Mouse (Mus musculus) layer of hippocampus, adult 9-10 months (tissue): ENCODE measurements around the gene Gm20388.
A peak's percentile ranks its signal among the peaks of the same experiment; 100 is the strongest.

ENCODE experiments used
- DNase-seq: peaks from one replicate; pipeline ENCODE4 v3.0.0; 2022; ENCODE audit warnings: low spot score

The Gm20388 gene

DNA sequence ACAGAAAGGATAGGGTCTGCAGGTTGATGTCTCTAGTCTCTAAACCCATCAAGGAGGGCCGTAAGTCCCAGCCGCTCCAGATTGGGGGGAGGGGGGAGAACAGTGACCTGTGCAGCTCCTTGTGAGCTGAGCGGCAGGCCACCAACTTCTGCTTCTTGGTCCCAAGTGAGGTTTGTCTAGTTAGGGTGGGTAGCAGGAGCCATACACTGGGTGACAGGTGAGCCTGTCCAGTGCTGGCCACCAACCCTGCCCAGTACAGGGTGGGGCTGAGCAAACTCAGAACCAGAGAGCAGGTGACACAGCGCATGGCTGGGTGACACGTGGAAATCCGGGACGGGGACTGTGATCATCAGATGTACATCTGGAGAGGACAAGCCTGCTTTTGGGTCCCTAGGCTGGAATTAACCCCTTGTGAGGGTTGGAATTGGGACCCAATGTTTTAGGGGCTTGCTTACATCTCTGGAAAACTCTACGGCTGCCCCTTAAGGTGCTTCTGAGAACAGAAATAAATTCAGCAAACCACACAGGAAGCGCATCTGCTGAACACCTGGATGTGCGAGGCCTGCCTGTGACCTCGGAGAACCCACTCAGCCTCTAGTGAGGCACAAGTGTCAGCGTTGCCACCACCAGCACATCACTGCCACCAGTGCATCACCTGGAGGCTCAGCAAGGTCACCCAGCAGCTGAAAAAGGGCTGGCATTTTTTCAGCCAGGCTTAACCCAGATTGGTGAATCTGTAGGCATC is 2791.0 kb downstream of the Gm20388 start:
- DNase-seq, result no peak

DNA sequence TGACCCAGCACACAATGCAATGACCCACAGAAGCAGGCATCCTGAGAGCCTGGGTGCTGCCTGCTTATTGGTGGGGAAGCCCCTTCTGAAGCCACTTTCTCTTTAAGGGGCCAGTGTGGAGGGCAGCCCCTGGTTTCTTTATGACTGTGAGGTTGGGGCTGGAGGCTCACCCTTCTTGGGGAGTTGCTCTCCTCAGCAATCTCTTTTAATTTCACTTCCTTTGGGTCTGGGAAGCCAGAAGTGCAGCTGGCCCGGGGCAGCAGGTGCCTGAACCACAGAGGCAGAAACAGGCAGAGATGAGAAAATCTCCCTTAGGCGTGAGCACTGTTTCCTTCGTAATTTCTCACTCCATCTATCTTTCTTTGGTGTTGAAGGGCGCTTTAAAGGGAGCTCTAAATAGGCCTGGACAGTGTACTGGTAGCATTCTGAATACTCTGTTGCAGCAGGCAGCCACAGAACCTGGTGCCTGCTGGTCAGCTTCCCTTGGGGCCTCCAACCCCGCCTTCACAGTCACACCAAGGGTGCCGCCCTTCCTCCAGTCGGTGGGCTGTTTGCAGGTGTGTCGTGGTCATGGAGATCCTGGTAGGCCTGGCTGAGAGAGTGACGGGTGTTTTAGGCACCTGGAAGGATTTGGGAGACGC is 2791.8 kb downstream of the Gm20388 start:
- no peak for DNase-seq

DNA sequence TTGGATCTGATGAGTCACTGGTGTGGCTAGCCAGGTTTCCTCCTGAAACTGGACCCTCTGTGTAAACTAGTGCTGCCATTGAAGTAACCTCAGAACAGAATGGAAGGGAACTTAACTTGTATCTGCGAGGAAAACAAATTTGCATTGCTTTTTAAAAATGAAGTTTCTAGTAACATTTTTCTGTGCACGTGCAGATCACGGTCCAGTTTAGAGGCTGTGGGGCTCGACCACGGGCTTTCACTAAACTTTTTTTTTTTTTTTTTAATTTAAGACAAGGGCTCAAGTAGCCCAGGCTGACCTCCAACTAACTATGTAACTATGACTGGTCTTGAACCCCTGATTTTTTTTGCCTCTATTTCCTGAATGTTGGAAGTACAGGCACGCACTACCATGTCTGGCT is 2792.3 kb downstream of the Gm20388 start:
- DNase-seq, result no peak

DNA sequence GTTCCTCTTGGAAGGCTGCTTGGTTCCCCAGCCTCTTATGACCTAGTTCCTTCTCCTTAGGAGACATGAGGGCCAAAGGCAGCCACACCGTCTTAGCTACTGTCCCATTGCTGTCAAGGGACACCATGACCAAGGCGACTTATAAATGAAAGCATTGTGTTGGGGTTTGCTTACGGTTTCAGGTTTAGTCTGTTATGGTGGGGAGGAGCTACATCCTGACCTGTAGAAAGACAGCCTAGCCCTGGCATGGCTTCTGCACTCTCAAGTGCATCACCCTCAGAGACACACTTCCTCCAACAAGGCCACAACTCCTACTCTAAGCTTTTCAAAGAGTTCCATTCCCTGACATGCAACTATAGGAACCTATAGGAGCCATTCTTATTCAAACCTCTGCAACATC is 2794.0 kb downstream of the Gm20388 start:
- no peak for DNase-seq

DNA sequence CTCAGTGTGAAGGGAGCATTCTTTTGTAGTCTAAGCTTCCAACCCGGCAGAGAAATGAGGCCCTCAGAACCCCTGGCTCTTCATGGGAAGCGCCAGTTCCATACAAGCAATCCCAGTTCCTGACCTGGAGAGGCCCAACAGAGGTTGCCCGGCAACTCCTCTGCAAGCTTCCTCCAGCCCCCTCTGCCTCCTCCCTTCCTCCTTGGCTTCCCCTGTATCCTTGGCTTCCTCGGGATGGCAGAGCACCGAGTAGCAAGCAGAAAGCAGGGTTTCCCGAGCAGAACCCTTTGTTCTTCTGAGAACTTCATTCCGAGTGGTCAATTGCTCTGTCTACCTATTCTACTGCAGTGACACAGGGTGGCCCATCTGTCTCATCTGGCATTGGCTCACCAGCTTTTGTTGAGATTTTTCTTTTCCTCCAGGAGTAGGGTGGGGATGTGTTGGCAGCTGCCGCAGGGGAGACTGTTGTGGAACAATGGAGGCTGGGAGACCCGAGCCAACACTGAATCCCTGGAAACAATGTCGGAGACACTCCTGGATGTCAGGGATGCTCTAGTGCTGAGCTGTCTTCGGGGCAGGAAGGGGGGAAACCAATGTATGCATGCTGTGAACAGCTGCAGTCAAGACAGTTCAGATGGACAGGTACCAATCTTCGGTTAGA is 2795.4 kb downstream of the Gm20388 start:
- no peak for DNase-seq

DNA sequence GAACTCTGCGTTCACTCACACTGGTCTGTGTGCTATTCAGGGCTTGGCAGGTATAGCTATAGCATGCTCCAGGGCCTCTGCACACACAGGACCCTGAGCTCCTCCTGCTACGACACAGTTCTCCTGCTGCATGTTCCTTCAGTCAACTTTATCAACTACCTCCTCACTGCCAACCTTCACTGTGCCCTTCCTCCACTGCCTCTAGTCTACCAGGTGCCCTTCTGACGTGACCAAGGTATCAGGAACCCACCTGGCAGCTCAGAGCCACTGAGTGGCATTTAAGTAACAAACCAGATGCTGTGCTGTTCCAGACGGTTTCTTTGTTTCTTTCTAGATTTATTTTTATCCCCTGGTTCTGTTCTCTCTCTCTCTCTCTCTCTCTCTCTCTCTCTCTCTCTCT is 2796.5 kb downstream of the Gm20388 start:
- no peak for DNase-seq

DNA sequence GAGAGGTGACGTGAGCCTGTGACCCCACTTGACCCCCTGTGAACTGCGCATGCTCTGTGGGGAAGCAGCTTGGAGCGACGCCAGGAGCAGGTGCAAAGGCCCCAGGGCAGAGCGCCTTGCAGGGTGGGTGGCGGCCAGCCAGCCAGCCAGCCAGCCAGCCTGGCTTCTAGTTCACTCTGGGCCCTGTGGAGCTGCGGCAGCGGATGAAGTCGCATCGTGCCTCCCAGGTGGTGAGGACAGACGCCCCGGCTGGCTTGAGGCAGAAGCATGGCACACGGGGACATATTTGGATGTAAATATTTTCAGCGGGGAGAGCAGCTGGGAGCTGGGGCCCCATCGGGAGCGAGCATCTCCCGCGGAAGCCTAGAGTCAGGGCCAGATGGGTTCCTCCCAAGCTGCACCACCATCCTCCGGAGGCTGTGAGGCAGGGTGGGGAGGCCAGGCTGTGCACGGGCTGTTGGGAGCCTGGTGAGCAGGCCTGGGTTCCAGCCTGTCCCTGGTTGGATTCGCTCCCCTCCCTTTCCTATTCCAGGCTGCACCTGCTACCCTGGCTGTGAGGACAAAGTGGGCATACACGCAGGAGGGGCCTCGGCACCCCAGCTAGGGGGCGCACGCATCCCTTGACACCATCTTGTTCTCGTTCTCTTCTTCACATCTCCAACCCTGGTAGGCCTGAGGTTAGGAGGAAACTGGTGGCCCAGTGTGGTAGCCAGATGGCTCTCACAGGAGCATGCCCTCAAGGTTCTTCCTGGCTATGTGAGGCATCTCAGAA is 2798.9 kb downstream of the Gm20388 start:
- DNase-seq, result peak; percentile 41

DNA sequence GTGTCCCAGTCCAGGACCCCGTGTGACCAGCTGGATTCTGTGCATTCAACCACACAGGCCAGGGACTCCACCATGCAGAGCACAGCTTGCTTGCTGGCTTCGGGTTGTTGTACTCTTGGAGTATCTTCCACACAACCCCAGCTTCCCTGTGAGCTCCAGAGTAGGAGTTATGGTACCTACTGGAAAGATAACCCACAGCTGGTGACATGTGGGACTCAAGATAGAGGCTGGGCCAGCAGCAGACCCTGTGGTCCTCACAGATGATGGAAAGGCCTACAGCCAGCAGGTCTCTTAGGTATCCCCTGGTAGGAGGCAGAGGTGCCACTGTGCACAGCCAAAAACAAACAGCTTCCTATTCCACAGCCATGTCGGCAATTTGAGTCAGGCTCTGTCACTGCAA is 2800.8 kb downstream of the Gm20388 start:
- no peak for DNase-seq

DNA sequence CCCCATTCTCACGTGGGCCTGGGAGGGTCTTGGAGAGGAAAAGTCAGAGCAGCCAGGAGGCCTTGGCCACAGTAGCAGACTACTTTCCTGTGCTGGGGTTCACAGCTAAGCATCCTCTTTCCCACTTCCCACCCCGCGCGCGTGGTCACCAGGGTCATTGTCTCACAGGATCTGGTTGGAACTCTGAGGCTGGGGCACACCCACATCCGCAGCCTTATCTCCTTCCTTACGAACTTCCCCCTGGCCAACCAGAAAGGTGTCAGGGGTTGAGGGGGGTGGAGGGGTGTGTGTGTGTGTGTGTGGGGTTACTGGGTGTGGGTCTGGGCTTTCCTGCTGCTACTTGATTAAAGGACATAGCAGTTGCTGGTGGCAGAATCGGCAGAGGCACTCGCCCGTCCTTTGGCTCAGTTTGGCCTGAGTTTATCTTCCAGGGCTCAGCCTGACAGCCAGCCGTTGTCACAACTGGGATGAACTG is 2801.3 kb downstream of the Gm20388 start:
- no peak for DNase-seq

DNA sequence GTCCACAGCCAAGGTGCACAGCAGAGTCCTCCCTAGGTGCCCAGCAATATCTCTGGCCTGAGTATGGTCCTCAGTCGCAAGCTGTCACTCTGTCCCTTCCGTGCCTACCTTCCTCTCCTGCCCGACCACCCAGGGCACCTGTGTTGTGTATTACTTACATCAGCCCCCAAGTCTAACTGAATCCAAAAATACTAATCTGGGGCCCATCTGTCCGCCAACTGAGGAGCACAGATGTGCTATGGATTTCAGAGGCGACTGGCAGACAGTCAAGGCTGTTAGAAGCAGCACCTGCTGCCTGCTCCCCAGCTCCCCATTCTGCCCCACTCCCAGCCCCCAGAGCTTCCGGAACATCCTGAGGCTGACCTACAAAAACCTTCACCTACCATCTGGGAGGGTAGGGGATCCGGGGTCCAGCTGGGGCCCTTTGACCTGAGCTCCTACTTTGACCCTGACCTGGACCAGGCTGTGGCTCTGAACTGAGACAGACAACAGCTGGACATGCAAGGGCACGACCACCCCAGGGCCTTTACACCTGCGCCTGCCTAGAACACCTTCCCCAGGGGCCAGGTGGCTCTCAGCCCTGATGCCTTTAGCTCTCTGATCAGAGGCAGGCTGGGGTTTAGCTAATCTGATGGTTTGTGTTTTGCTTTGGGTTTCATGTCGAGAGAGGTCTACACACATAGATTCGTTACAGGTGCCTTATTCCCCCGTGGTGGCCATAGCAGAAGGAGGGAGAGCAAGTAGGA is 2801.9 kb downstream of the Gm20388 start:
- no peak for DNase-seq

DNA sequence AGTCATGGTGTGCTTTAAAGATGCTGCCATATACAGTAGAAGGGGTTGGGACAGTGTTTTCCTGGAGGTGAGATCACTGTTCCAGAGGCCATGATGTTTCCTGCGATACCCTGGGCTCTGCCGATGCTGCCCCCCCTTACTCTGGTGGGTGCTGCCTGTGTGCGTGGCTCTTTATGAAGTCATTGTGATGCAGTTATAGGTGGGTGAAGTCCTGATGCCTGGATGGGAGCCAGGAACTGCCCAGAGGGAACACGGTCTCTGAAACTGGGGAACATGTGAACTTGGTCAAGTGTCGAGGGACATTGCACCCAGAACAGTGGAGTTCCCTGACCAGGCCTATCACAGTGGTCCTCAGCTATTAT is 2802.5 kb downstream of the Gm20388 start:
- no peak for DNase-seq

DNA sequence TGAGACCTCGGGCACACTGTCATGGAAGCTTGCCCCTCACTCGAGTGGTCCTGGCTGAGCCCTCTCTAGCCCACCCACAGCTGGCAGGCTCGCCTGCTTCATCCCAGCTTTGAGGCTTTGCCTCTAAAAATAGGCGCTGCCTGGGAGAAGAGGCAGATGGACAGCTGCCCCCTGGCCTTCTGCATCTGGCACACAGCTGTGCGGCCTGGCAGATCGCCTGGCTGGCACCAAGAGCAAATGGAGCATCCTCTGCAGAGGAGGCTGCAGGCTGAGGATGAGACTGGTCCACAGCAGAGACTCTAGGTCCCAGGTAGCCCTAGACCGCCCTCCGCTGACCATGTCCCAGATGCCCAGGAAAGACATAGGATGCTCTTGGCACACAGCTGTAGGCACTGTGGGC is 2805.9 kb downstream of the Gm20388 start:
- DNase-seq, result no peak

DNA sequence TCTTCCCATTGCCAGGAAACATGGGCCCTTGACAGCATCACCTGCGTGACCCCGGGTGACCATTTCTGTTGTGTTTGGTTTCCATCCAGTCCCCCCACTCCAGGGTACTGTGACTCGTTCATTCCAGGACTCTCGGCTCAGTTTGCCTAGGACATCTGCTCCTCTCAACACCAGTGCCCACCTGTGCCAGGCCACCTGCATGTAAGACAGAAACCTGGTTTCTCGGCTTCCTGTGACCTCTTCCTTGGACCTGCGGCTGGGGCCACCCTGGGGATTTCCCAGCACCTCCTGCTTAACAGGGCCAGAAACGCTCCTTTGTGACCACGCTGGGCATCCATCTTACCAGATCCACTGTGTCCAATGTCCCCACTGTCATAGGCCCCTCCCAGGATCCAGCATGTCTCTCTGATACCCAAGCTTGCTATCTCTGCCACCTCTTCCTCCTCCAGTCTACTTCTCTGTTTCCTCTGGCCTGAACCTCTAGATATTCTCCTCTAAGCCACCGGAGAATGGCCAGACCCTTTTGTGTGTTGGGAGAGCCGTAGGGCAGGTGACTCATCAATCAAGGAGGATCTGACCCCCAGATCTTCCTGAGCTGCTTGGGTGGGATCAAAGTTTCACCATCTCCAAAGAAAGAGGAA is 2807.3 kb downstream of the Gm20388 start:
- DNase-seq, result no peak

DNA sequence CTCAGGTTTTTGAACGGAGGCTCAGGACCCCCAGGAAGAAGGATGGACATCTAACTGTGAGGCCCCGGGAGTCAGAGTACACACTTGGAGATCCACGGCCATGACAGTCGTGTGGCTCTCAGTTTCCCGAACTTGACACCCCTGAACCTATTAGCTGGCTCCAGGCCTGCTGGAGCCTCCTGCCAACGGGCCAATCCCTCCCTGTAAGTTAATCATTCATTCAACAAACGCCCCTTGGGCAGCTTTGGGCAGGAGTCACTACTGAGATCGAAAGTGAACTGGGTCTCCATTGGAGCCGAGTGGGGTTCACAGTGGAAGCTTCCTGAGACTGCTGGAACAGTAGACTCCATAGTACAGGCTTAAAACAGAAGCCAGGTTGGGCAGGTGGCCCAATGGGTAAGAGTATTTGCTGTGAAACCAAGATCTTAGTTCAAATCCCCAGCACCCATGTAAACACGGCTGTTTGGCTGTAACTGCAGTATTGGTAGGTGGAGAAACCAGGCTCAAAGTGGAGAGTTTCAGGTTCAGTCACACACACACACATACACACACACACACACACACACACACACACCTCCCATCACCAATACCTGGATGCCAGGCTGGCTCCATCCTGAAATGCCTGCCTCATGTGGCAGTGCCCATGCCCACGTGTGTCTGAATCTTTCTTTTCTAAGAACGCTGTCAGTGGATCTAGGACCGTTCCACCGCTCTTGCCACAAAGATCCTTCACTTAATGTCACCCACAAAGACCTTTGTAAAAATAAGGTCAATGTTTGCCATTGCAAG is 2808.3 kb downstream of the Gm20388 start:
- no peak for DNase-seq

DNA sequence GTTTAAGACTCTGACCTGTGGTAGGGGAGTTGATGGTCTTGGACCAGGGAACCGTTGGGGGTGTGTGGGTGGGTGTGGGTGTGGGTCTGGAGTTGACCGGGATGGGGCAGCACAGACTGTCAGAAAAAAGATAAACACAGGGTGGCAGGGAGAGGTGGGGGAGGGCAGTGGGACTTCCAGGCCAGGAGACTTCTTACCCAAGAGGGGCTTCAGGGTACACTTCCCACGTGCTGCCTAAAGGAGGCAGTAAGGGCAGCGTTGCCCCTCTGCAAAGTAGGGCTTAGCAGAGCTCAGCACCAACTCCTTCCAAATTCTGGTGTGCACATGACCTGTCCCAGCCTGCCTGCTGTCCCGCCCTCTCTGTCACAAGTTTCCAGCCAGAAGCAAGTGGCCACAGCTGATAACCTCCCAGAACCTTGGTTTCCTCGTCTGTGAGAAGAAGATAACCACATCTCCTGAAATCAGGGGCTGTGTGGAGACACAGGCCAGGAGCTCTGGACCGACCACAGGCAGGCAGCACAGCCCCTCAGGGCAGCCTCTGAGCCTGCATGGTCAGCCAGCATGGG is 2808.9 kb downstream of the Gm20388 start:
- no peak for DNase-seq

DNA sequence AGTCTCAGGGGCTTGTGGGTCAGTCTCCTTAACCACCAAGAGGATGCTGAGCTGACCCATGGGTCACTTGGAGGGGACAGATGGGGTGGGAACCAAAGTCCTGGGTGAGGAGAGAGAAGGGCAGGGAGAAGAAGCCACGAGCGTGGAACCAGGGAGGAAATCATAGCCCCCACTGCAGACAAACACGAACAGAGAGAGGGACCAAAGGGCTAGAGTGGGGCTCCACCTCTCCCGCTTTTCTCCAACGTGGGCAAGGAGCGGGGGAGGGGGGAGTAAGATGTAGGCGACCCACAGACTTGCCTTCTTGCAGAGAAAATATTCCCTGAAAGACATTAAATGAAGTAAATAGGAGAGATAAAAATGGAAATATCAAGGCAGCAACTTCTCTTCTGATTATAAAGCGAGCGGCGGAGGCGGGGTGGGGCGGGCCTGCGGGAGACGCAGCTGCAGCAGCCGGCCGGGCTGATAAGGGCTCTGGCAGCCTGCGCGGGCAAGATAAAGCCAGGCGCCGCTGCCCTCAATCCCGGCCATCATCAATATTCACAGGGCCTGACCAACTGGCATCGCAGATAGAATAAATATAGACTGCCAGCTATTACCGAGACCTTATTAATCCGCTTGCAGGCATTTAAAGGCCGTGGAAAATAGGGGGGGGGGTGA is 2809.6 kb downstream of the Gm20388 start:
- no peak for DNase-seq

DNA sequence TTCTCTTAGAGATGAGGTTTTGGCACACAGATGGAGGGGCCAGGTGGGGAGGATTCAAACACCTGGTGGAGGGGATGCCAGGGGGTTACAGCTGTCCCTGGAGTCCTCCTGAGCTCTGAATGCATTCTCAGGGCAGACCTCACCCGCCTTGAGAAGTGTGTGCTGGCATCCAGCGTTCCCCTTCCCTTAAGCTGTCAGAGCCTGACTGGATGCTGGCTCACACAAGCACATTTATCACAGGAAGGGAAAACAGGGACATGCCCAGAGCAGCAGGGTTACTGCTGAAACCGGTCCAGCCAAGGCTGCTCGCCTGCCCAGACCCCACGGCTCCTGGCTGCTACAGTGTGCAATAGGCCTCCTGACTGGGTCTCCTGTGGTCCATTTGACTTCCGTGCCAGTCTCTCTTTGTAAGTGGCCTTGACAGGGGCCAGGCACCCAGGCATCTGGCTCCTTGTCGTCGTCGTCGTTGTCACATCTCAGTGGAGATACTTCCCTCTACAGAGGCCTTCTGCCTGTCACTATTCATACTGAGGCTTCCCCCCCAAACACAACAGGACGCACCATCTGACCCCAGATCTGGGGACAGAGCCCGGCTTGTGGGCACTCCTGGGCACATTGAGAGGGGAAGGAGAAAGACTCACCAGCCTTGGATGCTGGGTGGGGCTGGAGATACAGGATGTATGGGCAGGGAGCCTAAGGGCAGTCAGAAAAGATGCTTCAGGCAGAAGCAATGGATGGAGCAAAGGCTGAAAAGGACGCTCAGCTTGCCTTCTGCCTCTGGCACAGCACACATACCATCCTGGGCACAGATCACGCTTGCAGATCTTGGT is 2810.4 kb downstream of the Gm20388 start:
- DNase-seq, result no peak

DNA sequence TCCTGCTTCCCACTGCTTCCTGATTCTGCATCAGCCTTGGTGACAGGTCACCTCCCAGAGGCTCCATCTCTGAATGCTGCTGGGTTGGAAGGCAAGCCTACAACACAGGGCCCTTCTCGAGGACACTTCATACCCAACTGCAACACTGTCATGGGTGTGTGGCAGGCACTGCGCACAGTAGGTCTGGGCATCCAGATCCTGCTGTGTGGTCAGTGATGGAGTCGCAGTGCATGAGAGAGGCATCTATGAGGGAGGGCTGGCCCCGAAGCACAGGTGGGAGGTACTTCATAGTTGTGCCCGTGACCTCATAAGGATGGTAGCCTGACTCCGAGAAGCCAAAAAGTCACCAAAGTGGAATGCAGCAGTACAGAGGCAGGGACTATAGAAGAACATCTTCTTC is 2814.5 kb downstream of the Gm20388 start:
- no peak for DNase-seq

DNA sequence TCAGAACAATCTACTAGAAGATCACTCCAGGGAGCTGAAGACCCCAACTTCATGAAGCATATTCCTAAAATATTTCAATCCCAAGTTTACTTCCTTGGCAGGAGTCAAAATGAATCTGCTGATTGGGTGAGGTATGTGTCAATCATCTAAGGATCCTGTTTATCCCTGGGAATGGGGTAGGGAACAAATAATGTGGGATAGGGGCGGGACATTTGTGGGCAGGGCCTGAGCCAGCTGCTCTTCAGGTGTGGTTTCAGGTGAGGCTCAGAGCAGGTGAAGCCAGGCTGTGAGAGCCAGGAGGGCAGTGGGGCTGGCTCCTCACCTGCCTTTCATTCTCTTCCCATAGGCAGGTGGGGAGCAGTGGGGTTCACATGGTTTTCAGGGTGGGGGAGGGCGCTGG is 2816.1 kb downstream of the Gm20388 start:
- no peak for DNase-seq
